In the genomic region with DNA sequence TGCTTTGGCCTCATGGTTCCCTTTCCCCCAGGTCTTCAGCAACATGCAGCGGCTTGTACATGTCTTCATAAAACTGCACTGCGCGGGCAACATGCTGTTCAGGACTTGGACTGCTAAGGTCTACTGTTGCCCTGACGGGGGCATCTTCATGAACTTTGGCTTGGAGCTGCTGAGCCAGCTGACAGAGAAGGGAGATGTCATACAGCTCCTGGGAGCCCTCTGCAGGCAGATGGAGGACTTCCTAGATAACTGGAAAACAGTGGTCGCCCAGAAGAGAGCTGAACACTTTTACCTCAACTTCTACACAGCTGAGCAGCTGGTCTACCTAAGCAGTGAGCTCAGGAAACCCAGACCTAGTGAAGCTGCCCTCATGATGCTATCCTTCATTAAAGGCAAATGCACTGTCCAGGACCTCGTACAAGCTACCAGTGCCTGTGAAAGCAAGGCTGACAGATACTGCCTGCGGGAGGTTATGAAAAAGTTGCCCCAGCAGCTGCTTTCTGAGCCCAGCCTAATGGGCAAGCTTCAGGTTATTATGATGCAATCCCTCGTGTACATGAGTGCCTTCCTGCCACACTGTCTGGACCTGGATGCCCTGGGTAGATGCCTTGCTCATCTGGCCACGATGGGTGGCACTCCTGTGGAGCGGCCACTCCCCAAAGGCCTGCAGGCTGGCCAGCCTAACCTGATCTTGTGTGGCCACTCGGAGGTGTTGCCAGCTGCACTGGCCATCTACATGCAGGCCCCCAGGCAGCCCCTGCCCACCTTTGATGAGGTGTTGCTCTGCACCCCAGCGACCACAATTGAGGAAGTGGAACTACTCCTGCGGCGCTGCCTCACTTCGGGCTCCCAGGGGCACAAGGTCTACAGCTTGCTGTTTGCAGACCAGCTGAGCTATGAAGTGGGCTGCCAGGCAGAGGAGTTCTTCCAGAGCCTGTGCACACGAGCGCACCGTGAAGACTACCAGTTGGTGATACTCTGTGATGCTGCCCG, we compare ENCODE assay signal across 9 mouse cellular contexts. TPM values are rescaled to one million over a fixed set of nuclear protein-coding genes. Genes with fewer than 3 reads are reported as not detected.
DNase-seq lines count a peak whose midpoint lies in the region; ATAC-seq lines count a peak whose summit lies in the region.
"Had no signal": no experiment of that assay in that cellular context is flagged by ENCODE, and none has a peak within 500 bp of the region (broad histone marks: within the 10 kb centered on the region; RNA-seq: fewer than 3 reads in every experiment).

No protein-coding gene starts in this region.

- H3K4me3 ChIP-seq in liver, embryonic 11.5 days (ENCODE audit: low read depth, low read length) = no peak overlapping the region
- H3K4me3 ChIP-seq: neural tube, embryonic 12.5 days had no signal

- no peak overlapping the region for H3K9ac ChIP-seq in liver, embryonic 11.5 days (ENCODE audit: low read depth, low read length)
- H3K9ac ChIP-seq: neural tube, embryonic 12.5 days had no signal

- 71% methylated on average over 19 of the region's 19 CpGs for WGBS in liver, embryonic 11.5 days

- no peak overlapping the region for H3K4me2 ChIP-seq in liver, embryonic 11.5 days
- H3K4me2 ChIP-seq: neural tube, embryonic 12.5 days had no signal

- no peak for ATAC-seq in liver, embryonic 11.5 days (replicated peaks; ENCODE audit: low FRiP score)
- peak; percentile 64 to 71 for ATAC-seq in hematopoietic stem cell, adult 5-6 weeks (replicated peaks in 1 of 2; ENCODE audit: insufficient read depth in 1 of 2, low FRiP score in 2 of 2, low TSS enrichment in 1 of 2, low read depth in 1 of 2, poor library complexity in 2 of 2, severe bottlenecking in 2 of 2)

- no peaks in the 10 kb centered on the region for H3K27me3 ChIP-seq in liver, embryonic 11.5 days (replicated peaks; ENCODE audit: control insufficient read depth, insufficient read depth, low read length)
- H3K27me3 ChIP-seq: neural tube, embryonic 12.5 days had no signal

- H3K27ac ChIP-seq in liver, embryonic 11.5 days (ENCODE audit: low read depth, low read length) = no peak overlapping the region
- H3K27ac ChIP-seq: neural tube, embryonic 12.5 days had no signal

- H3K4me1 ChIP-seq in liver, embryonic 11.5 days (replicated peaks; ENCODE audit: control insufficient read depth, insufficient read depth, low read length) = no peaks in the 10 kb centered on the region
- H3K4me1 ChIP-seq: neural tube, embryonic 12.5 days had no signal

- DNase-seq in adrenal gland, postnatal 14 days = peak; percentile 15
- no peak for DNase-seq in adrenal gland, adult 8-10 months
- peak; percentile 31 for DNase-seq in liver
- DNase-seq in liver, embryonic 11.5 days (ENCODE audit: low spot score) = no peak
- DNase-seq in right cerebral cortex, postnatal 14 days = peak; percentile 34
- DNase-seq in gastrocnemius, postnatal 10 days = no peak
- no peak for DNase-seq in gastrocnemius, postnatal 25 days

- no peaks in the 10 kb centered on the region for H3K9me3 ChIP-seq in liver, embryonic 11.5 days (ENCODE audit: control insufficient read depth, low read length)
- H3K9me3 ChIP-seq: neural tube, embryonic 12.5 days had no signal

- H3K36me3 ChIP-seq in liver, embryonic 11.5 days (ENCODE audit: control insufficient read depth, insufficient read depth, low read length) = peaks cover 16% of the 10 kb centered on the region
- H3K36me3 ChIP-seq: neural tube, embryonic 12.5 days had no signal

RNA-seq across cellular contexts. Expression of a gene that starts 43.3 kb away (rescaled TPM):
- 25.6 and 28.0 TPM in 2 replicates for total RNA-seq in adrenal gland, postnatal 14 days (2021)
- 10 to 100 TPM; 28.2 to 41.6 (median 36.2) TPM for total RNA-seq in adrenal gland, adult 8-10 months (2022)
- 7.6 and 8.0 TPM in 2 replicates for polyA plus RNA-seq in liver, embryonic 11.5 days (2014; fragmentation: Nextera tagmentation; extraction: Ambion mirVana)
- 105 and 116 TPM in 2 replicates for total RNA-seq in hematopoietic stem cell, adult 5-6 weeks (2017)
- 10 to 100 TPM in 1 of 2 experiments, 1 to 10 TPM in 1; 6.9 to 10.1 TPM for total RNA-seq in gastrocnemius, postnatal 10 days (2021)
- 1 to 10 TPM; 5.2 to 5.7 TPM for total RNA-seq in gastrocnemius, postnatal 25 days (2021)

RNA-seq across cellular contexts. Expression of a gene that starts 55.0 kb away (rescaled TPM):
- total RNA-seq in adrenal gland, postnatal 14 days (2021) = 19.7 and 22.4 TPM in 2 replicates
- total RNA-seq in adrenal gland, adult 8-10 months (2022) = 10 to 100 TPM; 23.8 to 31.3 (median 29.2) TPM
- polyA plus RNA-seq in liver, embryonic 11.5 days (2014; fragmentation: Nextera tagmentation; extraction: Ambion mirVana) = 13.2 and 14.2 TPM in 2 replicates
- total RNA-seq in hematopoietic stem cell, adult 5-6 weeks (2017) = 11.3 and 25.1 TPM in 2 replicates
- total RNA-seq in gastrocnemius, postnatal 10 days (2021) = 10 to 100 TPM in 1 of 2 experiments, 1 to 10 TPM in 1; 9.7 to 12.9 TPM
- 1 to 10 TPM; 3.9 to 4.8 TPM for total RNA-seq in gastrocnemius, postnatal 25 days (2021)

Comparison
In these comparisons a context has a peak if more than half of its experiments do, and no peak if none do; other contexts are left out.
1. DNase-seq: peak in adrenal gland, postnatal 14 days (single experiment), liver (single experiment) and right cerebral cortex, postnatal 14 days (single experiment); none in adrenal gland, adult 8-10 months (single experiment), liver, embryonic 11.5 days (single experiment), gastrocnemius, postnatal 10 days (single experiment) and gastrocnemius, postnatal 25 days (single experiment).